ENCODE assay signal across 8 mouse cellular contexts in genomic region chr13:76017465-76017864, GRCm38 (mm10). TPM values are rescaled to one million over a fixed set of nuclear protein-coding genes. Genes with fewer than 3 reads are reported as not detected.
DNase-seq lines count a peak whose midpoint lies in the region; ATAC-seq lines count a peak whose summit lies in the region.

No protein-coding gene starts in this region.

- no peaks in the 10 kb centered on the region for H3K4me1 ChIP-seq in kidney, embryonic 14.5 days (ENCODE audit: control insufficient read depth, insufficient read depth, low read length)
- peaks cover 6% of the 10 kb centered on the region; the same call in 1 of the 2 replicates for H3K4me1 ChIP-seq in forebrain, embryonic 14.5 days (ENCODE audit: control insufficient read depth, insufficient read depth, low read length)
- peaks cover 5% of the 10 kb centered on the region for H3K4me1 ChIP-seq in limb, embryonic 15.5 days
- H3K4me1 ChIP-seq in stomach, embryonic 16.5 days (ENCODE audit: control insufficient read depth, insufficient read depth, low read length) = peaks cover 5% of the 10 kb centered on the region

- ATAC-seq in kidney, embryonic 14.5 days (ENCODE audit: low FRiP score, low TSS enrichment) = no peak
- ATAC-seq in forebrain, embryonic 14.5 days = no peak
- ATAC-seq in limb, embryonic 15.5 days (ENCODE audit: insufficient number of reproducible peaks, low FRiP score, low TSS enrichment, low read depth) = no peak
- ATAC-seq in stomach, embryonic 16.5 days (ENCODE audit: insufficient read depth, low FRiP score) = no peak

- no peaks in the 10 kb centered on the region for H3K36me3 ChIP-seq in kidney, embryonic 14.5 days (ENCODE audit: control insufficient read depth, insufficient read depth, low read length)
- H3K36me3 ChIP-seq in forebrain, embryonic 14.5 days (ENCODE audit: control insufficient read depth, insufficient read depth, low read length) = no peaks in the 10 kb centered on the region
- no peaks in the 10 kb centered on the region for H3K36me3 ChIP-seq in limb, embryonic 15.5 days
- H3K36me3 ChIP-seq in stomach, embryonic 16.5 days (ENCODE audit: control insufficient read depth, insufficient read depth, low read length) = no peaks in the 10 kb centered on the region

- peaks cover 2% of the 10 kb centered on the region; the same call in 1 of the 2 replicates for H3K9me3 ChIP-seq in kidney, embryonic 14.5 days (ENCODE audit: control insufficient read depth, low read length)
- no peaks in the 10 kb centered on the region for H3K9me3 ChIP-seq in forebrain, embryonic 14.5 days (replicated peaks; ENCODE audit: control insufficient read depth, low read length)
- H3K9me3 ChIP-seq in limb, embryonic 15.5 days = no peaks in the 10 kb centered on the region
- no peaks in the 10 kb centered on the region for H3K9me3 ChIP-seq in stomach, embryonic 16.5 days (replicated peaks; ENCODE audit: control insufficient read depth, low read length)

- no peaks in the 10 kb centered on the region for H3K27me3 ChIP-seq in kidney, embryonic 14.5 days (ENCODE audit: control insufficient read depth, insufficient read depth, low read length)
- no peaks in the 10 kb centered on the region for H3K27me3 ChIP-seq in forebrain, embryonic 14.5 days (replicated peaks; ENCODE audit: control insufficient read depth, insufficient read depth, low read length)
- no peaks in the 10 kb centered on the region for H3K27me3 ChIP-seq in limb, embryonic 15.5 days
- H3K27me3 ChIP-seq in stomach, embryonic 16.5 days (ENCODE audit: control insufficient read depth, insufficient read depth, low read length) = no peaks in the 10 kb centered on the region

- 65% methylated on average over 4 of the region's 4 CpGs for WGBS in kidney, embryonic 14.5 days
- WGBS in forebrain, embryonic 14.5 days = 76% methylated on average over 4 of the region's 4 CpGs
- 72% methylated on average over 4 of the region's 4 CpGs for WGBS in limb, embryonic 15.5 days
- WGBS in stomach, embryonic 16.5 days = 45% methylated on average over 4 of the region's 4 CpGs

- peak overlapping the region; percentile 77 for H3K4me3 ChIP-seq in kidney, embryonic 14.5 days (ENCODE audit: low read length)
- peak overlapping the region; percentile 59 for H3K4me3 ChIP-seq in forebrain, embryonic 14.5 days (ENCODE audit: low read depth, low read length)
- peak overlapping the region; percentile 56 for H3K4me3 ChIP-seq in limb, embryonic 15.5 days
- H3K4me3 ChIP-seq in stomach, embryonic 16.5 days (replicated peaks; ENCODE audit: low read length) = peak overlapping the region; percentile 85

- H3K27ac ChIP-seq in kidney, embryonic 14.5 days (ENCODE audit: low read depth, low read length) = peak overlapping the region; percentile 95; the same call in 1 of the 2 replicates
- peak overlapping the region; percentile 89; the same call in 1 of the 2 replicates for H3K27ac ChIP-seq in forebrain, embryonic 14.5 days (ENCODE audit: low read depth, low read length)
- peak overlapping the region; percentile 94 for H3K27ac ChIP-seq in limb, embryonic 15.5 days
- H3K27ac ChIP-seq in stomach, embryonic 16.5 days (ENCODE audit: low read length) = peak overlapping the region; percentile 98

- peak overlapping the region; percentile 75 for H3K4me2 ChIP-seq in kidney, embryonic 14.5 days (replicated peaks; ENCODE audit: low read depth, low read length)
- peak overlapping the region; percentile 78 for H3K4me2 ChIP-seq in forebrain, embryonic 14.5 days (ENCODE audit: low read length)
- H3K4me2 ChIP-seq in limb, embryonic 15.5 days = peak overlapping the region; percentile 59
- H3K4me2 ChIP-seq in stomach, embryonic 16.5 days (ENCODE audit: low read depth, low read length) = peak overlapping the region; percentile 73

- DNase-seq in kidney, postnatal 10 days = no peak
- peak; percentile 10 for DNase-seq in NIH3T3 (ENCODE audit: low read depth)
- DNase-seq in forebrain, embryonic 14.5 days (ENCODE audit: low spot score) = peak; percentile 4
- DNase-seq in thymus, postnatal 25 days = no peak
- DNase-seq in spleen, adult 18-20 months = no peak

- H3K9ac ChIP-seq in kidney, embryonic 14.5 days (ENCODE audit: low read depth, low read length) = peak overlapping the region; percentile 93
- H3K9ac ChIP-seq in forebrain, embryonic 14.5 days (ENCODE audit: low read length) = peak overlapping the region; percentile 94
- peak overlapping the region; percentile 84 for H3K9ac ChIP-seq in limb, embryonic 15.5 days
- peak overlapping the region; percentile 95 for H3K9ac ChIP-seq in stomach, embryonic 16.5 days (ENCODE audit: low read length)

RNA-seq across cellular contexts. Expression of gene Rfesd, which starts 1.1 kb away (rescaled TPM):
- 19.8 and 24.4 TPM in 2 replicates for polyA plus RNA-seq in kidney, embryonic 14.5 days (2014; fragmentation: Nextera tagmentation; extraction: Ambion mirVana)
- 18.7 and 27.9 TPM in 2 replicates for polyA plus RNA-seq in forebrain, embryonic 14.5 days (2014; fragmentation: Nextera tagmentation; extraction: Ambion mirVana)
- 20.3 and 22.4 TPM in 2 replicates for polyA plus RNA-seq in limb, embryonic 15.5 days (2015; fragmentation: Nextera tagmentation; extraction: Ambion mirVana)
- polyA plus RNA-seq in stomach, embryonic 16.5 days (2015; fragmentation: Nextera tagmentation; extraction: Ambion mirVana) = 19.8 and 23.5 TPM in 2 replicates

RNA-seq across cellular contexts. Expression of gene Gpr150, which starts 39.3 kb away (rescaled TPM):
- 0.11 and 0.19 TPM in 2 replicates for polyA plus RNA-seq in kidney, embryonic 14.5 days (2014; fragmentation: Nextera tagmentation; extraction: Ambion mirVana)
- 0.83 and 1.2 TPM in 2 replicates for polyA plus RNA-seq in forebrain, embryonic 14.5 days (2014; fragmentation: Nextera tagmentation; extraction: Ambion mirVana)
- polyA plus RNA-seq in limb, embryonic 15.5 days (2015; fragmentation: Nextera tagmentation; extraction: Ambion mirVana) = 0.09 and 0.10 TPM in 2 replicates
- polyA plus RNA-seq in stomach, embryonic 16.5 days (2015; fragmentation: Nextera tagmentation; extraction: Ambion mirVana) = 0.12 and 0.47 TPM in 2 replicates

RNA-seq across cellular contexts. Expression of gene Spata9, which starts 50.5 kb away (rescaled TPM):
- polyA plus RNA-seq in kidney, embryonic 14.5 days (2014; fragmentation: Nextera tagmentation; extraction: Ambion mirVana) = 0.77 and 1.1 TPM in 2 replicates
- 2.2 and 2.4 TPM in 2 replicates for polyA plus RNA-seq in forebrain, embryonic 14.5 days (2014; fragmentation: Nextera tagmentation; extraction: Ambion mirVana)
- polyA plus RNA-seq in limb, embryonic 15.5 days (2015; fragmentation: Nextera tagmentation; extraction: Ambion mirVana) = 0.45 and 0.70 TPM in 2 replicates
- polyA plus RNA-seq in stomach, embryonic 16.5 days (2015; fragmentation: Nextera tagmentation; extraction: Ambion mirVana) = 0.35 and 0.57 TPM in 2 replicates

Comparison
In these comparisons a context has a peak if more than half of its experiments do, and no peak if none do; other contexts are left out.
1. DNase-seq: peak in NIH3T3 (single experiment) and forebrain, embryonic 14.5 days (single experiment); none in kidney, postnatal 10 days (single experiment), thymus, postnatal 25 days (single experiment) and spleen, adult 18-20 months (0 of 2).
2. Peak in every context shown above with its lines, with median percentiles within 50 percentile points of each other: H3K27ac ChIP-seq, H3K4me2 ChIP-seq, H3K4me3 ChIP-seq and H3K9ac ChIP-seq.